ENCODE assay signal across 14 mouse cellular contexts in genomic region chr19:24586726-24587125, GRCm38 (mm10). TPM values are rescaled to one million over a fixed set of nuclear protein-coding genes. Genes with fewer than 3 reads are reported as not detected.
DNase-seq lines count a peak whose midpoint lies in the region.
"Had no signal": no experiment of that assay in that cellular context is flagged by ENCODE, and none has a peak within 500 bp of the region (broad histone marks: within the 10 kb centered on the region; RNA-seq: fewer than 3 reads in every experiment).

No protein-coding gene starts in this region.

- intact Hi-C loops in heart, postnatal 14 days (cut with DNase I) = no loop called here

- DNase-seq in adrenal gland, adult (ENCODE audit: inconsistent age in 2 of 2, low spot score in 1 of 2) = peak; percentile 29 to 64
- no peak for DNase-seq in adrenal gland, postnatal 4 days (ENCODE audit: low spot score in 2 of 2)
- peak; percentile 19 for DNase-seq in adrenal gland, adult 8-10 months
- DNase-seq in adrenal gland, postnatal 10 days = no peak
- peak; percentile 15 for DNase-seq in heart, adult 11 months
- no peak for DNase-seq in heart, postnatal 14 days
- DNase-seq in 416B (ENCODE audit: low read depth) = peak; percentile 60
- DNase-seq in thymus, postnatal 36 days = no peak
- DNase-seq: cerebellum, adult 11-12 months; cerebellum, adult 2 months; cerebellum, adult 9-10 months; cerebellum, postnatal 10 days; cerebellum, postnatal 25 days; forebrain, postnatal 0 days had no signal

RNA-seq across cellular contexts. Expression of gene Pip5k1b, which starts 31.1 kb away (rescaled TPM):
- 10 to 100 TPM; 21.2 to 23.4 TPM for total RNA-seq in adrenal gland, postnatal 4 days (2021)
- total RNA-seq in adrenal gland, adult 8-10 months (2022) = 10 to 100 TPM; 18.2 to 21.0 (median 20.2) TPM
- 10 to 100 TPM; 18.8 to 20.0 TPM for total RNA-seq in adrenal gland, postnatal 10 days (2021)
- 10 to 100 TPM; 23.4 to 24.9 TPM for total RNA-seq in heart, postnatal 14 days (2021)

Comparison
In these comparisons a context has a peak if more than half of its experiments do, and no peak if none do; other contexts are left out.
1. DNase-seq: peak in adrenal gland, adult (2 of 2), adrenal gland, adult 8-10 months (single experiment), heart, adult 11 months (single experiment) and 416B (single experiment); none in adrenal gland, postnatal 4 days (0 of 2), adrenal gland, postnatal 10 days (single experiment), heart, postnatal 14 days (0 of 2) and thymus, postnatal 36 days (0 of 2).